Mouse (Mus musculus) kidney, postnatal 0 days (tissue): ENCODE data around the gene Camkmt. TPM values are rescaled to one million over a fixed set of nuclear protein-coding genes. Genes with fewer than 3 reads are reported as not detected.

Experiments used
- ATAC-seq: fragments of 200-750 bp; cut with Nextera tagmentation; replicated peaks from 2 replicates; pipeline ENCODE4 v1.8.0; 2017; ENCODE audit warnings: low read depth, moderate number of reproducible peaks, moderate TSS enrichment, moderate library complexity; ENCODE audit not compliant: low FRiP score
- DNase-seq: peaks from one replicate; pipeline ENCODE4 v3.0.0-alpha.2; 2016; ENCODE audit warnings: low spot score
- H3K27ac ChIP-seq: fragments of 300-500 bp; sonication (generic); 2 replicates; pipeline ENCODE4 v1.5.1; 2014; ENCODE audit warnings: mild to moderate bottlenecking
- H3K27me3 ChIP-seq: fragments of 300-500 bp; sonication (generic); 2 replicates; pipeline ENCODE4 v1.6.1; 2014; ENCODE audit warnings: low read length, mixed read lengths; ENCODE audit not compliant: insufficient read depth
- H3K36me3 ChIP-seq: fragments of 300-500 bp; sonication (generic); 2 replicates; pipeline ENCODE4 v1.6.1; 2014; ENCODE audit warnings: low read length, mixed read lengths; ENCODE audit not compliant: insufficient read depth
- H3K4me1 ChIP-seq: fragments of 300-500 bp; sonication (generic); replicated peaks from 2 replicates; pipeline ENCODE4 v1.6.1; 2014; ENCODE audit warnings: antibody characterized with exemption, low read length, mixed read lengths; ENCODE audit not compliant: insufficient read depth
- H3K4me2 ChIP-seq: fragments of 300-500 bp; sonication (generic); 2 replicates; pipeline ENCODE4 v1.6.1; 2014; ENCODE audit warnings: mild to moderate bottlenecking, low read length, moderate library complexity, mixed read lengths
- H3K4me3 ChIP-seq: fragments of 300-500 bp; sonication (generic); replicated peaks from 2 replicates; pipeline ENCODE4 v1.5.1; 2014; ENCODE audit warnings: low read depth, low read length
- H3K9ac ChIP-seq: fragments of 300-500 bp; sonication (generic); 2 replicates; pipeline ENCODE4 v1.6.1; 2014; ENCODE audit warnings: low read depth, low read length
- H3K9me3 ChIP-seq: fragments of 300-500 bp; sonication (generic); replicated peaks from 2 replicates; pipeline ENCODE4 v1.6.1; 2016; ENCODE audit warnings: low read length, inconsistent platforms, mixed read lengths
- CTCF ChIP-seq: IDR thresholded peaks from 2 replicates; pipeline ENCODE4 v1.5.1; 2016; ENCODE audit warnings: antibody characterized with exemption, low read depth, mild to moderate bottlenecking, moderate library complexity
- WGBS: fragments of 180-500 bp; shearing (Covaris S2); extraction: QIAGEN DNeasy Blood & Tissue Kit; methylation state at CpG from one replicate; pipeline ENCODE4 v1.1.7; 2014; 5-methylcytosine and 5-hydroxymethylcytosine counted together
- polyA plus RNA-seq: library from polyadenylated mRNA; unstranded; fragments of >200 nt; fragmentation: Nextera tagmentation; extraction: Ambion mirVana; gene quantifications from 2 replicates; pipeline ENCODE4 v1.2.1, GENCODE M21; 2015

Gene Camkmt
- polyA plus RNA-seq, 1 experiment from 2014 or later = 14.4 TPM

DNA sequence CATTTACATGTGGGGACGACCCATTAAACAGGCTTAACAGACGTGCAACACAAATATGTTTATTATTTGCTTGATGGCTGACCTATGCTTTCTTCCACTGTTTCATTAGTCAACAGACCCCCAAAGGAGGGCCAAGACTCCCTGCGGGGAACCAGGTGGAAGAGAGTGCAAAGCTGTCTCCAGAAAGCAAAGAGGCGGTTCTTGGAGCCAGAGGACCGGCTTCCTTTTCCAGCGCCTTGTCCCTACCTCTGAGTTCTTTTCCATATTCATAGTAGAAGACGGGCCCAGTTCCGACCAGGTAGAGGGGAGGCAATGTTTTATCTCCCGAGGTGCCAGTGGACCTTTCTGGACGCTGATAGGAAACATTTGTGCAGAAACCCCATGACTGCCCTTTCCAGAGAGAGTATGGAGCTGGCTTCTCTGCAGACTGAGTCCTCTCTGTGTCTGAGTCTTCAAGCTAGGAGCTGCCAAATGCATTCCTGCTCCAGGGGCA lies 399.2 kb downstream of the Camkmt start:
- no peak overlapping the region for H3K9ac ChIP-seq
- H3K4me2 ChIP-seq = no peak overlapping the region
- ATAC-seq = no peak
- 0 out of 2 replicates have a peak, but pooled peaks cover 6% of the 10 kb centered on the region for H3K4me1 ChIP-seq
- WGBS = 1% methylated on average over 10 of the region's 10 CpGs
- no peak overlapping the region for H3K27ac ChIP-seq
- no peak for TF ChIP-seq CTCF
- H3K27me3 ChIP-seq = peaks cover 79% of the 10 kb centered on the region
- H3K36me3 ChIP-seq = no peaks in the 10 kb centered on the region
- no peak for DNase-seq
- H3K9me3 ChIP-seq = no peaks in the 10 kb centered on the region
- H3K4me3 ChIP-seq = no peak overlapping the region

DNA sequence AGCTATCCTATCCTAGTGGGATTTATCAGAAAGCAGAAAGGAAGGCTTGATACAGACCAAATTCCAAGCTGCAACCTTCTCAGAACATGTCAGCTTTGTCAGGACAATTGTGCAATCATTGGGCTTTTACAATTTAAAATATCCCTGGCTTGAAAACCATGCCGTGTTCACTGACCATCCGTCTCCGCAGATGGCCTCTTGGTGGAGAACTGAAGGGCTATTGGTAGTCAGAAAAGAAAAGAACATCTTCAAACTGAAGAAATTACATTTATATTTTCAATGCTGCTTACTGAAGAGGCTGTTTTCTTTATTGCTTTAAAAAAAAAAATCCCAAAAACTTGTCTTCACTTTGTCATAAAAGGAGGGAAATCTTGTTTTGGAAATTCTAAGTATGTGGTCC lies 401.1 kb downstream of the Camkmt start:
- H3K27me3 ChIP-seq = peaks cover 67% of the 10 kb centered on the region
- no peak for DNase-seq

DNA sequence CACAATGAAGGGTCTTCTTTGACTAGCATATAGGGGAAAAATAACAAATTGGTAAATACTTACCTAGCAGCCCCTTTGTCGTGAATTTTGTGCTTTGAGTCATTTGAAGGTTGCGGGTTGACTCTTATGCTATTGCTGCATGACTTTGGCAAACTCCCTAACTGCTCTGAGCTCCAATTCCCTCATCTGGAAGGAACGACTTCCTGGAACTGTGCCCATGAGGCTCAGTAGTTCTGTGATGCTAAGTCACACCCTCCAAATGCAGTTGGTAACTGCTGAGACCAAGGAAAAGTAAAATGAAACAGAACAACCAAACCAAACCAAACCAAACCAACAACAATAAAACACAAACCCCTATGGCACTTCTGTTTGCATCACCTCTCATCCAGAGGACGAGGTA lies 403.2 kb downstream of the Camkmt start:
- no peak for ATAC-seq
- no peak overlapping the region for H3K27ac ChIP-seq
- no peaks in the 10 kb centered on the region for H3K4me1 ChIP-seq
- peaks cover 48% of the 10 kb centered on the region for H3K27me3 ChIP-seq
- H3K9me3 ChIP-seq = no peaks in the 10 kb centered on the region
- H3K36me3 ChIP-seq = no peaks in the 10 kb centered on the region
- no peak for TF ChIP-seq CTCF
- H3K4me3 ChIP-seq = no peak overlapping the region
- WGBS = 54% methylated on average over 4 of the region's 4 CpGs
- DNase-seq = no peak
- no peak overlapping the region for H3K4me2 ChIP-seq
- H3K9ac ChIP-seq = no peak overlapping the region

More for the DNA sequence above, 401.1 kb downstream of the Camkmt start:
- Histone ChIP-seq H3K27ac (no peak overlapping the region), H3K4me1 (0 out of 2 replicates have a peak, but pooled peaks cover 5% of the 10 kb centered on the region), H3K4me2 (no peak overlapping the region), H3K9ac (no peak overlapping the region), H3K36me3 (no peaks in the 10 kb centered on the region), H3K9me3 (no peaks in the 10 kb centered on the region), H3K4me3 (no peak overlapping the region)
- no peak for ATAC-seq
- TF ChIP-seq CTCF = no peak
- 55% methylated on average over 3 of the region's 3 CpGs for WGBS

DNA sequence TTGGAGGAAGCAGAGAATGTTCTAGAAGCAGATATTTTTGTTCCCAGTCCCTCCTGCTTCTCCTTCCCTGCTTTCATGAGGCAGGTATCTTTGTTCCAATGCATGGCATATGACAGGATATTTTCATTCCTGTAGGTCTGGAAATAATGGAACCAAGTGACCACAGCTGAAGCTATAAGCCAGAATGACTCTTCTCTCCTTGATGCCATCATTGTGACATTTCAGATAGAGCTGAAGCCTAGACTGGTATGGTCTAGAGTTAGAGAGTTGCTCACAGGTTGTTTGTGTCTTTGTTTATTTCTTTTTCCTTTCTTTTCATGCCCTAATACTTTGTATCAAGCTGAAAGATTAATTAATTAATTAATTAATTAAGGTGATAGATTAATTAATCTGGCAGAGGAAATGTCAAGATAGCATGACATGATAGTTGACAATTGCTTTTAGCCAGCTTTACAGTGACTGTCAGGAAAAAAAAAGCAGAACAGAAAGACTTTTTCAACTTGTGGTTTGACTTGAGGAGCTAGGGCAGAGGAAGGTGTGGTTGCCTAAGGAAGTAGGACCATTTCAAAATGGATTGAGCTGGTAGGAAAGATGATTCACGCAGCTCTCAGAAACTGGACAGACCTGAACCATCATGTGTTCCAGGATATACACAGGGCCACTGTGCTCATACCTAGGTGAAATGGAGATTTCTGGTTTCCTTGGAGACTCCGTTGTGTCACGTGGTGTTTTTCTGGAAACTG lies 404.8 kb downstream of the Camkmt start:
- no peak for DNase-seq
- Histone ChIP-seq H3K4me1 (no peaks in the 10 kb centered on the region), H3K36me3 (no peaks in the 10 kb centered on the region), H3K9me3 (no peaks in the 10 kb centered on the region), H3K27ac (no peak overlapping the region), H3K4me3 (no peak overlapping the region), H3K4me2 (no peak overlapping the region), H3K27me3 (peaks cover 32% of the 10 kb centered on the region), H3K9ac (no peak overlapping the region)
- WGBS = 93% methylated on average over 3 of the region's 3 CpGs
- ATAC-seq = no peak
- no peak for TF ChIP-seq CTCF

DNA sequence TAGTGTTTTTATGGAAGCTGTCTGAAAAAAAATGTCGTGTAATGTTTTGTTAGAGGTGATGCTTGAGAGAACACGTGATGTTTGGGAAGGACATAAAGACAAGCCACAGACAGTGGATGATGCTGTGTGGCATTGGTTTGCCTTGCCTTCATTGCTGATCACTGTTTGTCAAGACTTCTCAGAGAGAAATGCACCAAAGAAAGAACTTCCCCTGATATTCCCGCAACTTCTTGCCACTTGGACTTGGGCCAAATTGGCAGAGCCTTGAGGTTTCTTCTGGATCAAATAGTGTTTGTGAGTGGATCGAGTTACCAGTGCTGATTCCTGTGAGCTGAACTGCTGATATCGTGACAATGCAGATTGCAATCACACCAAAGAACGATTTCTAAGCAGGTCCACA lies 405.5 kb downstream of the Camkmt start:
- H3K27ac ChIP-seq = no peak overlapping the region
- TF ChIP-seq CTCF = no peak
- no peaks in the 10 kb centered on the region for H3K4me1 ChIP-seq
- peaks cover 26% of the 10 kb centered on the region; the same call in 1 of the 2 replicates for H3K27me3 ChIP-seq
- H3K36me3 ChIP-seq = no peaks in the 10 kb centered on the region
- no peaks in the 10 kb centered on the region for H3K9me3 ChIP-seq
- DNase-seq = no peak
- H3K9ac ChIP-seq = no peak overlapping the region
- WGBS = 84% methylated on average over 6 of the region's 6 CpGs
- H3K4me2 ChIP-seq = no peak overlapping the region
- no peak overlapping the region for H3K4me3 ChIP-seq
- ATAC-seq = no peak

DNA sequence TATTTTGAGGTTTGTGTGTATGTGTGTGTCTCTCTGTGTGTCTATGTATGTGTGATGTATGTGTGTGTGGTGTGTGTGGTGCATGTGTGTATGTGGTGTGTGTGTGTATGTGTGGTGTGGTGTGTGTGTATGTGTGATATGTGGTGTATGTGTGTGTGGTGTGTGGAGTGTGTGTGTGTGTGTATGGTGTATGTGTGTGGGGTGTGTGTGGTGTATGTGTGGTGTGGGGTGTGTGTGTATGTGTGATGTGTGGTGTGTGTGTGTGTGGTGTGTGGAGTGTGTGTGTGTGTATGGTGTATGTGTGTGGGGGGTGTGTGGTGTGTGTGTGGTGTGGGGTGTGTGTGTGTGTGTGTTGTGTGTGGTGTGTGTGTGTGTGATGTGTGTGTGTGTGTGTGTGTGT lies 414.5 kb downstream of the Camkmt start:
- ATAC-seq (no peak), DNase-seq (no peak)
- no peak overlapping the region for H3K9ac ChIP-seq
- H3K4me2 ChIP-seq = no peak overlapping the region
- H3K36me3 ChIP-seq = no peaks in the 10 kb centered on the region
- H3K4me3 ChIP-seq = no peak overlapping the region
- H3K9me3 ChIP-seq = no peaks in the 10 kb centered on the region
- no peaks in the 10 kb centered on the region for H3K27me3 ChIP-seq
- no peaks in the 10 kb centered on the region for H3K4me1 ChIP-seq
- no peak for TF ChIP-seq CTCF
- H3K27ac ChIP-seq = no peak overlapping the region
